Mouse (Mus musculus) ES-Bruce4 (cell line): Measurements from ENCODE around the gene Gm3336.

Experiments
- CTCF ChIP-seq: IDR thresholded peaks from one replicate; pipeline ENCODE4 v1.8.1; 2011; ENCODE audit warnings: low read depth, low read length
- EP300 ChIP-seq: IDR thresholded peaks from 2 replicates; pipeline ENCODE4 v1.6.1; 2011; ENCODE audit warnings: low read depth, low read length; ENCODE audit not compliant: insufficient read depth
- POLR2A ChIP-seq: IDR thresholded peaks from one replicate; pipeline ENCODE4 v1.8.1; 2011; ENCODE audit warnings: low read length; ENCODE audit not compliant: insufficient read depth

DNA sequence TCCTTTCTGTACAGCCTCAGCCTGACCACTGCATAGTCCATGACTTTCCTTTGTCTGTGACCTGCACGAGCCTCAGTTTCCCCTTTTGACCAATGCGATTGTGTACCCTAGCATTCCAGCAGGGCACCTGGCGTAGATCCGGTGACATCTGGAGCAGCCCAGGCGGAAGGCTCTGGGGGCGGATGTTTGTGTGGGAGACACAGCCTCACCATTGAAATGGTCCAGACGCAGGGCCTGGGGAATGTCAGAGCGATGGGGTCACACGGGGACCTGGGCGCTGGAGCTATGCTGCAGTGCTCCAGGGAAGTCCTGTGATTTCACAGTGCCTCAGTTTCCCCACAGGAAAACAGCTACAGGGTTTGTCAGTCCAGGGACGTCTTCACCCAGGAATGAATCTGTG, 23.8 kb downstream of the Gm3336 start:
- TF ChIP-seq POLR2A: no peak
- TF ChIP-seq CTCF: no peak
- TF ChIP-seq EP300: no peak
